Mouse (Mus musculus) megakaryocyte, embryonic 14.5 days (primary cell): ENCODE results near the gene Dnajc5.

Experiments used
- FLI1 ChIP-seq: IDR thresholded peaks from 2 replicates; pipeline ENCODE4 v1.6.1; 2012; ENCODE audit warnings: low read length, inconsistent platforms, mixed read lengths
- GATA1 ChIP-seq: IDR thresholded peaks from 3 replicates; pipeline ENCODE4 v1.6.1; 2012; ENCODE audit warnings: mixed read lengths, low read length, inconsistent platforms, borderline replicate concordance

GRCm38 (mm10) chr2:181494266-181494945 lies 25.9 kb upstream of the Dnajc5 start:
- TF ChIP-seq GATA1 (no peak), FLI1 (no peak)
